In genomic region chr4:101086040-101086439, GRCm38 (mm10) we compare ENCODE assay signal across 16 mouse cellular contexts. TPM values are rescaled to one million over a fixed set of nuclear protein-coding genes. Genes with fewer than 3 reads are reported as not detected.
"Had no signal": no experiment of that assay in that cellular context is flagged by ENCODE, and none has a peak within 500 bp of the region (broad histone marks: within the 10 kb centered on the region; RNA-seq: fewer than 3 reads in every experiment).

No protein-coding gene starts in this region.

- DNase-seq: liver, embryonic 13.5 days; liver, postnatal 0 days; lung, adult 2 months; lung, postnatal 10 days; right cerebral cortex, postnatal 14 days; thymus, adult 2 months; thymus, postnatal 25 days; thymus, postnatal 4 days had no signal

- H3K9ac ChIP-seq: liver, embryonic 13.5 days; liver, embryonic 15.5 days; liver, postnatal 0 days; lung, embryonic 15.5 days; midbrain, embryonic 13.5 days; midbrain, embryonic 15.5 days; neural tube, embryonic 12.5 days had no signal

- H3K4me2 ChIP-seq: liver, embryonic 13.5 days; liver, embryonic 15.5 days; lung, embryonic 15.5 days; midbrain, embryonic 11.5 days; midbrain, embryonic 13.5 days; midbrain, embryonic 15.5 days; neural tube, embryonic 12.5 days had no signal

- H3K4me3 ChIP-seq: liver, embryonic 13.5 days; liver, embryonic 15.5 days; lung, embryonic 15.5 days; megakaryocyte, embryonic 14.5 days; midbrain, embryonic 13.5 days; midbrain, embryonic 15.5 days; neural tube, embryonic 12.5 days had no signal

- H3K27me3 ChIP-seq: liver, embryonic 13.5 days; liver, embryonic 15.5 days; lung, embryonic 15.5 days; megakaryocyte, embryonic 14.5 days; midbrain, embryonic 13.5 days; midbrain, embryonic 15.5 days; neural tube, embryonic 12.5 days had no signal

- ATAC-seq: liver, postnatal 0 days; midbrain, embryonic 13.5 days; midbrain, embryonic 15.5 days had no signal

- H3K27ac ChIP-seq: liver, embryonic 13.5 days; liver, embryonic 15.5 days; lung, embryonic 15.5 days; macrophage; midbrain, embryonic 13.5 days; midbrain, embryonic 15.5 days; neural tube, embryonic 12.5 days had no signal

- H3K4me1 ChIP-seq: liver, embryonic 13.5 days; liver, embryonic 15.5 days; megakaryocyte, embryonic 14.5 days; midbrain, embryonic 15.5 days had no signal

- H3K36me3 ChIP-seq: liver, embryonic 13.5 days; liver, embryonic 15.5 days; lung, embryonic 15.5 days; midbrain, embryonic 13.5 days; midbrain, embryonic 15.5 days; neural tube, embryonic 12.5 days had no signal

- H3K9me3 ChIP-seq: liver, embryonic 13.5 days; liver, embryonic 15.5 days; lung, embryonic 15.5 days; megakaryocyte, embryonic 14.5 days; midbrain, embryonic 13.5 days; midbrain, embryonic 15.5 days; neural tube, embryonic 12.5 days had no signal

RNA-seq across cellular contexts. Expression of gene Raver2, which starts 17.3 kb away (rescaled TPM):
- polyA plus RNA-seq: macrophage had no signal
